Mouse (Mus musculus): ENCODE data around the gene Svbp. TPM values are rescaled to one million over a fixed set of nuclear protein-coding genes. Genes with fewer than 3 reads are reported as not detected.

Svbp gene
- polyA plus RNA-seq, 1 experiment from 2014 or later: 100 TPM

GRCm38 (mm10) chr4:119173851-119174453 lies 21.2 kb upstream of the Svbp start, which contains the start of gene Zfp691:
TSS of gene Zfp691 (minus strand) at chr4:119174195.
- H3K36me3 ChIP-seq (ENCODE audit: control insufficient read depth, insufficient read depth, low read length): peaks cover 9% of the 10 kb centered on the region
- H3K4me3 ChIP-seq (ENCODE audit: low read depth, low read length): peak within 1 kb of the TSS; percentile 76
- H3K9ac ChIP-seq (ENCODE audit: low read length): peak within 1 kb of the TSS; percentile 83
- H3K4me1 ChIP-seq (replicated peaks; ENCODE audit: control insufficient read depth, insufficient read depth): peaks cover 6% of the 10 kb centered on the region; the same call in 1 of the 2 replicates
- no peaks in the 10 kb centered on the region for H3K9me3 ChIP-seq (ENCODE audit: control insufficient read depth, low read length)
- peak; percentile 100 for ATAC-seq (ENCODE audit: low FRiP score, low TSS enrichment)
- no peaks in the 10 kb centered on the region for H3K27me3 ChIP-seq (ENCODE audit: control insufficient read depth, insufficient read depth, low read length)
- H3K4me2 ChIP-seq (replicated peaks; ENCODE audit: low read depth): peak within 1 kb of the TSS; percentile 83
- WGBS: under 1% methylated on average over 40 of the region's 40 CpGs
- H3K27ac ChIP-seq (replicated peaks): no peak within 1 kb of the TSS; the same call in 1 of the 2 replicates
- peak; percentile 93 for DNase-seq (ENCODE audit: low spot score)
- TF ChIP-seq CTCF (IDR thresholded peaks at IDR 0.05; ENCODE audit: low read depth) (no peak), EP300 (optimal IDR thresholded peaks at IDR 0.05) (no peak)

DNA sequence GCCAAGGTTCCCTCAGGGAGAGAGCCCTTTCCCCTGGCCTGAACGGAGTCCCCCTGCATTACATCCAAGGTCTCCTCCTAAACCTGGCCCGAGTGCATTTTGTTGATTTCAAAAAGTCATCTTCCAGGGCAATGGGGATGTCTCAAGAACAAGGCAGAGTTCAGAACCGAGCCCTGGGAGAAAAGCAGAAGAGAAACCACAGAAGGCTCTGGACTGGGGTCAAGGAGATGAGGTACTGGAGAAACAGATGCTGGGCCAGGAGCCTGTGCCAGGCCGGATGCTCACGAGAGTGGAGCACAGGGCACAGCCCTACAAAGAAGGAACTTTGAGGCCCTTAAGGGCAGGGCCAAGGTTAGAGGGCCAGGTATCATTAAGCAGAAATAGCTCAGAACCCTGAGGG lies 17.4 kb upstream of the Svbp start:
- no peak for DNase-seq (ENCODE audit: low spot score)
- Histone ChIP-seq H3K36me3 (ENCODE audit: control insufficient read depth, insufficient read depth, low read length) (no peaks in the 10 kb centered on the region), H3K9me3 (ENCODE audit: control insufficient read depth, low read length) (no peaks in the 10 kb centered on the region), H3K4me2 (replicated peaks; ENCODE audit: low read depth) (no peak overlapping the region), H3K27ac (replicated peaks) (no peak overlapping the region), H3K27me3 (ENCODE audit: control insufficient read depth, insufficient read depth, low read length) (no peaks in the 10 kb centered on the region), H3K4me3 (ENCODE audit: low read depth, low read length) (no peak overlapping the region), H3K9ac (ENCODE audit: low read length) (no peak overlapping the region), H3K4me1 (replicated peaks; ENCODE audit: control insufficient read depth, insufficient read depth) (peaks cover 6% of the 10 kb centered on the region; the same call in 1 of the 2 replicates)
- TF ChIP-seq CTCF (IDR thresholded peaks at IDR 0.05; ENCODE audit: low read depth): no peak
- TF ChIP-seq EP300 (optimal IDR thresholded peaks at IDR 0.05): no peak
- WGBS: 68% methylated on average over 5 of the region's 5 CpGs
- no peak for ATAC-seq (ENCODE audit: low FRiP score, low TSS enrichment)

DNA sequence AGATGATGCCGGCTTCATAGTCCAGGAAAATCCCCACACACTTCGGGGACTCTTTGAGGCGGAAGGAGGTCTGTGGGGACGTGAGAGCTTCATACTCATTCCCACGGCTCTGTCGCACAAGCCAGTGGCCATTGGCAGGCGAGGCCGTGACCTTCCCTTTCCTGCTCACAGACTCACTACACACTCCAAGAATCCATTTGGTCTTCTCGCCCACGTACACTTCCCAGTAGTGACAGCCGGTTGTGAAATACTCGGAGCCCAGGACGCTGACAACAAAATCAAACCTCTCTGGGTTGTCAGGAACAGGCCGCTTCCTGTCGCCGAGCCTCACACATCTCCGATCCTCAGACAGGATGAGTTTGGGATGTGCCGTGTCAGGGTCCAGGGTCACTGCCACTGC lies 16.8 kb upstream of the Svbp start:
- Histone ChIP-seq H3K4me2 (replicated peaks; ENCODE audit: low read depth) (no peak overlapping the region), H3K9me3 (ENCODE audit: control insufficient read depth, low read length) (no peaks in the 10 kb centered on the region), H3K27ac (replicated peaks) (no peak overlapping the region), H3K4me1 (replicated peaks; ENCODE audit: control insufficient read depth, insufficient read depth) (peaks cover 2% of the 10 kb centered on the region; the same call in 1 of the 2 replicates), H3K4me3 (ENCODE audit: low read depth, low read length) (no peak overlapping the region), H3K36me3 (ENCODE audit: control insufficient read depth, insufficient read depth, low read length) (no peaks in the 10 kb centered on the region), H3K27me3 (ENCODE audit: control insufficient read depth, insufficient read depth, low read length) (no peaks in the 10 kb centered on the region), H3K9ac (ENCODE audit: low read length) (no peak overlapping the region)
- DNase-seq (ENCODE audit: low spot score) (no peak), ATAC-seq (ENCODE audit: low FRiP score, low TSS enrichment) (no peak)
- 71% methylated on average over 18 of the region's 18 CpGs for WGBS
- TF ChIP-seq CTCF (IDR thresholded peaks at IDR 0.05; ENCODE audit: low read depth): no peak
- no peak for TF ChIP-seq EP300 (optimal IDR thresholded peaks at IDR 0.05)

GRCm38 (mm10) chr4:119180133-119180707 lies 14.9 kb upstream of the Svbp start:
- H3K9ac ChIP-seq (ENCODE audit: low read length): no peak overlapping the region
- H3K4me2 ChIP-seq (replicated peaks; ENCODE audit: low read depth): no peak overlapping the region
- TF ChIP-seq CTCF (IDR thresholded peaks at IDR 0.05; ENCODE audit: low read depth): peak; percentile 33; the same call in 1 of the 2 replicates
- TF ChIP-seq EP300 (optimal IDR thresholded peaks at IDR 0.05): no peak
- ATAC-seq (ENCODE audit: low FRiP score, low TSS enrichment) (no peak), DNase-seq (ENCODE audit: low spot score) (no peak)
- H3K4me1 ChIP-seq (replicated peaks; ENCODE audit: control insufficient read depth, insufficient read depth): no peaks in the 10 kb centered on the region
- 43% methylated on average over 4 of the region's 4 CpGs for WGBS
- H3K36me3 ChIP-seq (ENCODE audit: control insufficient read depth, insufficient read depth, low read length): no peaks in the 10 kb centered on the region
- H3K9me3 ChIP-seq (ENCODE audit: control insufficient read depth, low read length): no peaks in the 10 kb centered on the region
- H3K27ac ChIP-seq (replicated peaks): no peak overlapping the region
- H3K27me3 ChIP-seq (ENCODE audit: control insufficient read depth, insufficient read depth, low read length): no peaks in the 10 kb centered on the region
- H3K4me3 ChIP-seq (ENCODE audit: low read depth, low read length): no peak overlapping the region

GRCm38 (mm10) chr4:119181456-119181855 lies 13.7 kb upstream of the Svbp start:
- no peaks in the 10 kb centered on the region for H3K36me3 ChIP-seq (ENCODE audit: control insufficient read depth, insufficient read depth, low read length)
- H3K9ac ChIP-seq (ENCODE audit: low read length): no peak overlapping the region
- no peaks in the 10 kb centered on the region for H3K4me1 ChIP-seq (replicated peaks; ENCODE audit: control insufficient read depth, insufficient read depth)
- WGBS: 85% methylated on average over 8 of the region's 9 CpGs
- no peak overlapping the region for H3K4me2 ChIP-seq (replicated peaks; ENCODE audit: low read depth)
- TF ChIP-seq EP300 (optimal IDR thresholded peaks at IDR 0.05) (no peak), CTCF (IDR thresholded peaks at IDR 0.05; ENCODE audit: low read depth) (no peak)
- H3K27ac ChIP-seq (replicated peaks): no peak overlapping the region
- ATAC-seq (ENCODE audit: low FRiP score, low TSS enrichment) (no peak), DNase-seq (ENCODE audit: low spot score) (no peak)
- H3K27me3 ChIP-seq (ENCODE audit: control insufficient read depth, insufficient read depth, low read length): no peaks in the 10 kb centered on the region
- no peaks in the 10 kb centered on the region for H3K9me3 ChIP-seq (ENCODE audit: control insufficient read depth, low read length)
- no peak overlapping the region for H3K4me3 ChIP-seq (ENCODE audit: low read depth, low read length)

DNA sequence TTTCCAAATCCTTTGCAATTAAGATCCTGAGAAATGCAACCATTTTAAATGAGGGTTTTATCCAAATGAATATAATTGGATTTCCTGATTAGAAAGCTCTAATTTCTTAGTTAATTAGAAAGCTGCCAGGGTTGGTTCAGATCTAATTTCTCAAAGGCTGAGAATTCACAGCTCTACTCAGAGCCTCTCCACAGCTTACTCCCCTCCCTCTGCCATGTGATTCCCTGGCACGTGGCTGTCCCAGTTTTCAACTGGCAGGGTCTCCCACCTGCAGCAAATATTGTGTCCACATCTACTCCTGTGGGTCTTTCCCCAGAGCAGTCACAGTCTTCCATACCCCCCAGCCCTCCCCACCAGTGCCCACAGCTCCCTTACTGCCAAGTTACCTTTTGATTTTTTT lies 11.6 kb upstream of the Svbp start:
- H3K4me2 ChIP-seq (replicated peaks; ENCODE audit: low read depth): no peak overlapping the region
- DNase-seq (ENCODE audit: low spot score) (no peak), ATAC-seq (ENCODE audit: low FRiP score, low TSS enrichment) (no peak)
- 41% methylated on average over 1 of the region's 1 CpGs for WGBS
- H3K9me3 ChIP-seq (ENCODE audit: control insufficient read depth, low read length): no peaks in the 10 kb centered on the region
- H3K27me3 ChIP-seq (ENCODE audit: control insufficient read depth, insufficient read depth, low read length): no peaks in the 10 kb centered on the region
- no peak overlapping the region for H3K27ac ChIP-seq (replicated peaks)
- no peaks in the 10 kb centered on the region for H3K4me1 ChIP-seq (replicated peaks; ENCODE audit: control insufficient read depth, insufficient read depth)
- H3K9ac ChIP-seq (ENCODE audit: low read length): no peak overlapping the region
- TF ChIP-seq CTCF (IDR thresholded peaks at IDR 0.05; ENCODE audit: low read depth): no peak
- no peak for TF ChIP-seq EP300 (optimal IDR thresholded peaks at IDR 0.05)
- no peaks in the 10 kb centered on the region for H3K36me3 ChIP-seq (ENCODE audit: control insufficient read depth, insufficient read depth, low read length)
- H3K4me3 ChIP-seq (ENCODE audit: low read depth, low read length): no peak overlapping the region
